Mouse (Mus musculus): Measurements from ENCODE around the gene Il18rap. TPM values are rescaled to one million over a fixed set of nuclear protein-coding genes. Genes with fewer than 3 reads are reported as not detected.

Il18rap gene
- polyA plus RNA-seq (2014; fragmentation: Illumina TruSeq; extraction: RNeasy Lipid Tissue Mini Kit (QIAGEN cat#74804); ENCODE audit: low read depth, low replicate concordance): 0.58 TPM

DNA sequence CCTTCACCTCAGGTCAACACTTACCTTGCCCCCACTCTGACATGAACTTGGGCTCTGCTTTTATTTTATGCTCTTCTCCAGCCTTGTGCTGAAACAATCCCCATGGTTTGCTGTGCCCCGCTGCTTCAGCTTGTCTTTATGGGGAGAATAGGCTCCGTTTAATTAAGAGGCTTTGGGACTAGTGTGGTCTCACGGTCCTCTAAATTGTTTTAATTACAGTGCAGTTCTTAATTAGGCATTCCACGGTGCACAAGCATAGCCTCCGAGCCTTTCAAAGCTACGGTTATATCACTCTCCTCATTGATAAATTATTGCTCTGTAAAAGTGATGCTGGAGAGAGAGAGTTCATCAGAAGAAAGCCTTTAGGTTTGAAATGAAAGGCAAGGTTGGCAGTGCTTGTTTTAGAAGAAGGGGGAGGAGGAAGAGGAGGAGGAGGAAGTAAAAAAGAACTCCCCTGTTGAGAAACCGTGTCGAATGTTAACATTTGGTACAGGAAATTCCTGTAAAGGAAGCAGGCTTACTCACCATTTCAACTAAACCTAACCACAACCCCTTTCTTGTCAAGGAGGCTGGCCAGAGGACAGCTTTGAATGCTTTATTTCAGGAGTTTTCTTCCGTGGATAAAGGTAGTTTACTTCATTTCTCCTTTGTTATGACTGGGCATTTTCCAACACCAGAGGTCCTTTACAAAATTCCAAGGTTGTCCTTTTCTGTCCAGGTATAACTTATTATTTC is at the start of gene Il18rap:
Gene Il18rap (plus strand): TSS at position 512 of the 735 bp plus-strand sequence.

DNA sequence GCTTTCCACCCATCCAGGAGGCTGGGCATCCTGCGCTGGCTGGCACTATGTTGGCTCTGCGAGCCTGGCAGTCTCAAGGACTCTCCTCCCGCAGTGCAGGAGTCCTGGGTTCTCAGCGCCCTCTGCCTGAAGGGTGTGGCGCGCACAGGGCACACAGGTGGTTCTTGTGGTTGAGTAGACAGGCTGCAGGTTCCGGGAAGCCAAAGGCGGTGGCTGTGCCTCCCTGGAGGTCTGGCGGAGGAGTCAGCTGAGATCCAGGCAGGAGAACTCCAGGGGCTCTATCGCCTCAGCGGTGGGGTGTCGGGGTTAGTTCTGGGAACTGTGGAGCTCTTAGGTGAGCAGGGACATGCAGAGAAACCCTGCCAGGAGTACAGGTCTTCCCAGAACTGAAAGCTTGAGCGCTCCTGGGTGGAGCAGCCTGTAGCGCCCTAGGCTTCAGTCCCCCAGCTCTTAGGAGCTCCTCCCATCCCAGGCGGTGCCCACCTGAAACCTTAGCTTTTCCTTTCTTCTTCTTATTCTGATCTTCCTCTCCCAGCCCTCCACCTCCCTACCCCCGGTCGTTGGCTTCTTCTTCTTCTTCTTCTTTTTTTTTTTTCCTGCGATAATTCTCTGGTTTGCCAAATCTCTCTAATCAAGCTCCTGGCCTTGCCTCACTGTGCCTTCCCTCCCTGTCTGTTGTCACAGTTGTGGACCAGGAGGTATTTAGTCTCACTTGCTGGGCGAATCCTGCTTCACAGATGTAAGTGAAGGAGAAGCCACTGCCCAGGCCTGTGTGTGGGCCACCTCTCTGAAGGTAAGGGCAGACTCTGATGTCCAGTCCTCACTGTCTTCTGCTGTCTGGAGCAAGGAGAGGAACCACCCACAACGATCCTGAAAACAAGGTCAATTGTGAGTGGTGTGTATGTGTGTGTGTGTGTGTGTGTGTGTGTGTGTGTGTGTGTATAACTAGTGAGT is 49.4 kb upstream of the Il18rap start, which contains the start of gene Il18r1:
Gene Il18r1 (plus strand): TSS at position 76 of the 954 bp plus-strand sequence.

DNA sequence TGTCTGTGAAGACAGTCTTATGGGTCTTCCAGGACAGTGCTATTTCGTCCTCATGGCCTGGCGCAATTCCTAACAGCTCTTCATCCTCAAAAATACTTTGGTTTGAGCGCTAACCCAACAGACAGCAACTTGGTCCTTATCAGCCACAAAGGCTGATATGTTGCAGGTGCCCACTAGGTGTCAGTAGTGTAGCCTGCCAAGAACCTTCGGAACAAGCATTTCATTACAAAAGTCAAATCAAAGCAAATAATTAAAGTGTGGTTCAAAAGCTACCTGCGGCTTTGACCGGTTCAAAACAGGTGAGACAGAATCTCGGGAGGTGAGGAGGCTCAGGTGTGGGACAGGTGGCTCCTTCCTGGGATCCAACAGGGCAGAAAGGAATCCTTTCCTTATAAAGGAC is 64.6 kb downstream of the Il18rap start, which contains the start of gene Slc9a4:
Gene Slc9a4 (plus strand): TSS at position 298 of the 400 bp plus-strand sequence.

Other genes with a start within 250 kb of the Il18rap start
- 1.6 TPM for gene Il1rl2, start 190.8 kb upstream of the Il18rap start, polyA plus RNA-seq (2014; fragmentation: Illumina TruSeq; extraction: RNeasy Lipid Tissue Mini Kit (QIAGEN cat#74804); ENCODE audit: low read depth, low replicate concordance)
- 0.68 TPM for gene Il1rl1, start 85.8 kb upstream of the Il18rap start, polyA plus RNA-seq (2014; fragmentation: Illumina TruSeq; extraction: RNeasy Lipid Tissue Mini Kit (QIAGEN cat#74804); ENCODE audit: low read depth, low replicate concordance)
- 2.0 TPM for gene Il18r1, start 49.8 kb upstream of the Il18rap start, polyA plus RNA-seq (2014; fragmentation: Illumina TruSeq; extraction: RNeasy Lipid Tissue Mini Kit (QIAGEN cat#74804); ENCODE audit: low read depth, low replicate concordance)
- gene Slc9a4, start 64.7 kb downstream of the Il18rap start, polyA plus RNA-seq (2014; fragmentation: Illumina TruSeq; extraction: RNeasy Lipid Tissue Mini Kit (QIAGEN cat#74804); ENCODE audit: low read depth, low replicate concordance): 0.76 TPM
- gene Slc9a2, start 165.2 kb downstream of the Il18rap start, polyA plus RNA-seq (2014; fragmentation: Illumina TruSeq; extraction: RNeasy Lipid Tissue Mini Kit (QIAGEN cat#74804); ENCODE audit: low read depth, low replicate concordance): 3.2 TPM